Mouse (Mus musculus) CH12.LX (cell line): ENCODE data around the gene Trpc5os. TPM values are rescaled to one million over a fixed set of nuclear protein-coding genes. Genes with fewer than 3 reads are reported as not detected.

Source experiments
- DNase-seq: peaks from one replicate; pipeline ENCODE4 v3.0.0-alpha.2; 2013; ENCODE audit errors: extremely low read depth
- H3K27ac ChIP-seq: 2 replicates; pipeline ENCODE4 v1.5.1; 2012; ENCODE audit warnings: low read depth, mild to moderate bottlenecking, control low read depth, moderate library complexity; ENCODE audit not compliant: insufficient read depth
- H3K27me3 ChIP-seq: replicated peaks from 2 replicates; pipeline ENCODE3; 2012; ENCODE audit warnings: inconsistent platforms
- H3K36me3 ChIP-seq, 2 experiments: replicated peaks in 1 of 2; 2 replicates each; pipeline versions ENCODE3 to v1.6.1; 2012; ENCODE audit warnings: inconsistent platforms in 1 of 2, low read length in 1 of 2, mild to moderate bottlenecking in 1 of 2, mixed read lengths in 1 of 2, moderate library complexity in 1 of 2; ENCODE audit not compliant: control insufficient read depth in 1 of 2, insufficient read depth in 1 of 2
- H3K4me1 ChIP-seq, 2 experiments: 2 replicates each; pipeline ENCODE4 v1.6.1; 2012; ENCODE audit warnings: inconsistent platforms in 1 of 2, moderate library complexity in 1 of 2; ENCODE audit not compliant: insufficient read depth in 2 of 2, control insufficient read depth in 1 of 2
- H3K4me2 ChIP-seq: 2 replicates; pipeline ENCODE4 v1.6.1; 2012; ENCODE audit warnings: low read depth, mild to moderate bottlenecking, control low read depth; ENCODE audit not compliant: poor library complexity, insufficient read depth, severe bottlenecking
- H3K4me3 ChIP-seq, 3 experiments: fragments of 150-350 bp in 1 of 3; sonication (generic) in 1 of 3; replicated peaks in 1 of 3; 2 replicates each; pipeline versions ENCODE3 to v1.5.1; 2011 to 2012; ENCODE audit warnings: low read depth in 2 of 3, low read length in 2 of 3, mild to moderate bottlenecking in 2 of 3, moderate library complexity in 2 of 3, control low read depth in 1 of 3, improper control_type of control experiment in 1 of 3, inconsistent platforms in 1 of 3, mixed read lengths in 1 of 3; ENCODE audit not compliant: poor library complexity in 1 of 3
- H3K79me2 ChIP-seq: replicated peaks from 2 replicates; pipeline ENCODE4 v1.6.1; 2012; ENCODE audit warnings: mild to moderate bottlenecking, moderate library complexity; ENCODE audit not compliant: control insufficient read depth, poor library complexity, insufficient read depth, severe bottlenecking; ENCODE audit errors: extremely low read depth
- H3K9ac ChIP-seq: 2 replicates; pipeline ENCODE4 v1.6.1; 2012; ENCODE audit warnings: low read depth, mild to moderate bottlenecking, control low read depth, moderate library complexity; ENCODE audit not compliant: insufficient read depth
- H3K9me3 ChIP-seq: replicated peaks from 2 replicates; pipeline ENCODE3; 2012; ENCODE audit warnings: low read length, inconsistent platforms, mixed read lengths
- BHLHE40 ChIP-seq: IDR thresholded peaks from 2 replicates; pipeline ENCODE4 v1.6.1; 2011; ENCODE audit warnings: mild to moderate bottlenecking, low read depth, low read length, improper control_type of control experiment
- E2F4 ChIP-seq: IDR thresholded peaks from 2 replicates; pipeline ENCODE4 v1.6.1; 2011; ENCODE audit warnings: low read depth, low read length, improper control_type of control experiment; ENCODE audit not compliant: insufficient replicate concordance
- ELF1 ChIP-seq: IDR thresholded peaks from 2 replicates; pipeline ENCODE4 v1.6.1; 2014; ENCODE audit warnings: low read depth, mild to moderate bottlenecking, inconsistent platforms, low read length, improper control_type of control experiment
- GABPA ChIP-seq: IDR thresholded peaks from 2 replicates; pipeline ENCODE4 v1.6.1; 2012; ENCODE audit warnings: low read depth, low read length, improper control_type of control experiment, inconsistent platforms; ENCODE audit not compliant: insufficient replicate concordance
- HCFC1 ChIP-seq: IDR thresholded peaks from 2 replicates; pipeline ENCODE4 v1.6.1; 2012; ENCODE audit warnings: low read depth, mild to moderate bottlenecking, inconsistent platforms, low read length, improper control_type of control experiment
- JUND ChIP-seq: conservative IDR thresholded peaks from 2 replicates; pipeline ENCODE4 v1.6.1; 2011; ENCODE audit warnings: low read depth, low read length, improper control_type of control experiment
- KAT2A ChIP-seq: IDR thresholded peaks from 2 replicates; pipeline ENCODE4 v1.6.1; 2012; ENCODE audit warnings: low read length, improper control_type of control experiment, inconsistent platforms; ENCODE audit not compliant: insufficient replicate concordance
- MAX ChIP-seq: IDR thresholded peaks from 2 replicates; pipeline ENCODE4 v1.6.1; 2011; ENCODE audit warnings: low read length, improper control_type of control experiment
- MAZ ChIP-seq: IDR thresholded peaks from 2 replicates; pipeline ENCODE4 v1.6.1; 2012; ENCODE audit warnings: low read depth, mild to moderate bottlenecking, inconsistent platforms, low read length, improper control_type of control experiment, moderate library complexity
- MXI1 ChIP-seq: IDR thresholded peaks from 2 replicates; pipeline ENCODE4 v1.6.1; 2011; ENCODE audit warnings: mild to moderate bottlenecking, low read depth, low read length, improper control_type of control experiment
- MYC ChIP-seq: IDR thresholded peaks from 2 replicates; pipeline ENCODE4 v1.6.1; 2011; ENCODE audit warnings: low read depth, mild to moderate bottlenecking, improper control_type of control experiment, low read length
- NELFE ChIP-seq: IDR thresholded peaks from 2 replicates; pipeline ENCODE4 v1.6.1; 2011; ENCODE audit warnings: low read depth, low read length, improper control_type of control experiment
- PAX5 ChIP-seq: IDR thresholded peaks from 2 replicates; pipeline ENCODE4 v1.6.1; 2012; ENCODE audit warnings: low read length, inconsistent platforms, mixed read lengths
- POLR2AphosphoS2 ChIP-seq: IDR thresholded peaks from 2 replicates; pipeline ENCODE4 v1.6.1; 2011; ENCODE audit warnings: low read depth, low read length, improper control_type of control experiment
- RCOR1 ChIP-seq: conservative IDR thresholded peaks from 2 replicates; pipeline ENCODE4 v1.6.1; 2012; ENCODE audit warnings: low read depth, mild to moderate bottlenecking, inconsistent platforms, low read length, improper control_type of control experiment
- TBP ChIP-seq: conservative IDR thresholded peaks from 2 replicates; pipeline ENCODE4 v1.6.1; 2011; ENCODE audit warnings: low read depth, low read length, improper control_type of control experiment
- ZKSCAN1 ChIP-seq: IDR thresholded peaks from 2 replicates; pipeline ENCODE4 v1.6.1; 2012; ENCODE audit warnings: low read depth, inconsistent platforms, low read length, improper control_type of control experiment, borderline replicate concordance
- dilution Hi-C: fragments of 300-500 bp; cut with MboI; formaldehyde crosslinking; loops from 2 replicates; pipeline ENCODE4 v1.14.3; 2020; ENCODE audit warnings: low sequenced_read_pairs; ENCODE audit not compliant: extremely low pct_unique_long_range_greater_than_20kb, extremely low pct_ligation_motif_present
- in situ Hi-C: fragments of 300-500 bp; cut with MboI; formaldehyde crosslinking; loops from 3 replicates; pipeline ENCODE4 v1.14.3; 2019; ENCODE audit warnings: low sequenced_read_pairs, low pct_ligation_motif_present, low pct_unique_long_range_greater_than_20kb, mixed read lengths
- polyA plus RNA-seq: library from polyadenylated mRNA; unstranded; fragments of >175 nt; gene quantifications from 2 replicates; pipeline ENCODE4 v1.2.1, GENCODE M21; 2012; ENCODE audit warnings: low read depth; ENCODE audit not compliant: insufficient read length
- total RNA-seq, 2 experiments: library from RNA; depleted of rRNA; stranded (reverse); fragments of 300-350 nt in 1 of 2; fragments of >200 nt in 1 of 2; gene quantifications; 2 replicates each; pipeline ENCODE4 v1.2.3; 2012 to 2014

Trpc5os gene
- total and polyA plus RNA-seq, 3 experiments: 0.08 to 0.40 (median 0.17) TPM

GRCm38 (mm10) chrX:144464416-144464815 lies 8.0 kb downstream of the Trpc5os start:
- no peak overlapping the region for H3K4me2 ChIP-seq
- in situ Hi-C loops: no loop called here
- no peak for DNase-seq

GRCm38 (mm10) chrX:144491394-144491793 lies 35.0 kb downstream of the Trpc5os start:
- H3K9me3 ChIP-seq: no peaks in the 10 kb centered on the region
- no peak overlapping the region for H3K27ac ChIP-seq
- in situ Hi-C loops (loop anchor here (25.0 kb wide), 1 partner anchor 104 kb away; no protein-coding TSS in a partner anchor), dilution Hi-C loops (no loop called here)
- H3K36me3 ChIP-seq: no peaks in the 10 kb centered on the region
- no peak overlapping the region for H3K9ac ChIP-seq
- no peak overlapping the region for H3K4me3 ChIP-seq
- no peak for DNase-seq
- H3K27me3 ChIP-seq: no peaks in the 10 kb centered on the region
- no peaks in the 10 kb centered on the region for H3K79me2 ChIP-seq
- TF ChIP-seq MAZ (no peak), MAX (no peak), RCOR1 (no peak), NELFE (no peak), HCFC1 (no peak), KAT2A (no peak), GABPA (no peak), ELF1 (no peak), POLR2AphosphoS2 (no peak), BHLHE40 (no peak), E2F4 (no peak), JUND (no peak), MYC (no peak), MXI1 (no peak), TBP (no peak)
- H3K4me1 ChIP-seq: no peaks in the 10 kb centered on the region
- H3K4me2 ChIP-seq: no peak overlapping the region

More at GRCm38 (mm10) chrX:144464416-144464815, 8.0 kb downstream of the Trpc5os start:
- TF ChIP-seq JUND: no peak
- no peak for TF ChIP-seq ZKSCAN1
- TF ChIP-seq PAX5: no peak
- TF ChIP-seq, all 38 proteins: peak for 0
- Histone ChIP-seq H3K9ac (no peak overlapping the region), H3K36me3 (no peaks in the 10 kb centered on the region), H3K4me3 (no peak overlapping the region), H3K9me3 (no peaks in the 10 kb centered on the region), H3K27me3 (no peaks in the 10 kb centered on the region), H3K4me1 (no peaks in the 10 kb centered on the region), H3K27ac (no peak overlapping the region), H3K79me2 (no peaks in the 10 kb centered on the region)
- dilution Hi-C loops: no loop called here
